Mouse (Mus musculus) megakaryocyte, embryonic 14.5 days (primary cell): ENCODE measurements at regions not wholly inside any gene's neighbourhood (a gene's known extent, or its start where the extent isn't known, plus 50 kb on each side); places are given as distances from the start of the nearest gene placed in this dataset.

Source experiments
- FLI1 ChIP-seq: IDR thresholded peaks from 2 replicates; pipeline ENCODE4 v1.6.1; 2012; ENCODE audit warnings: low read length, inconsistent platforms, mixed read lengths
- GATA1 ChIP-seq: IDR thresholded peaks from 3 replicates; pipeline ENCODE4 v1.6.1; 2012; ENCODE audit warnings: mixed read lengths, low read length, inconsistent platforms, borderline replicate concordance

DNA sequence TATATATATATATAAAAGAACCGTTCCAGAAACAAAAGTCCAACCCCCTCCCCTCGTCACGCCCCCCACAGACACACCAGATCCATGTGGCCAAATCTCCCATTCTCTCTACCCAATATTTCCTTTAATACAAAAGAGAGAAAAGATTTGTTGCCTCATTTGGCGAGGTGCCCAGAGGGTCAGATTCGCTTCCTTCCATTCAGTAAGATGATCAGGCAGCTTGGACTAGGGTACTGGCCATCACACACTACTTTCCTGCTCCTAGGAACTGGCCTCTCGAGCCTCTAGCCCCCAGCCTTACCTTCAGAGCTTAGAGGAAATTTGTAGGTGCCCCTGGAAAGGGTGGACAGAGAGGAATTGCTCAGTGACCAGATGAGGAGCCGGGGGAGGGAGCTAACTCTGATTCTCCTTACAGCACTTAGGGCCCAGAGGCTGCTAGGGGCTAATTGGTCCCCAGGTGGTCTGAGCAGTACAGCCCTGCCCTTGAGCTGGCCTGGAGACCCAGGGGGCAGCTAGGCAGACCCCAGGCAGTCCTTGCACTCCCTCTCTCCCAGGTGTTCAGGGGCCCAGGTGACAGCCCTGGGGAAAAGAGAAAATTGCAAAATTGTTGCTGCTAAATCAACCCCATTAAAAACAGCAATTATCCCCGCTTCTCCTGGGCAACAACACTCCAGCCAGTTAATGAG is 470.4 kb upstream of the Mgmt start:
- TF ChIP-seq GATA1 (no peak), FLI1 (no peak)
